Mouse (Mus musculus) thymus, postnatal 10 days (tissue): Measurements from ENCODE around the gene Pcdh9.

Source experiments
- DNase-seq, 2 experiments: peaks; one replicate each; pipeline ENCODE4 v3.0.0; 2021; ENCODE audit warnings: low spot score in 2 of 2

Gene Pcdh9

GRCm38 (mm10) chr14:93182606-93183491 lies 707.6 kb downstream of the Pcdh9 start:
- DNase-seq: no peak

GRCm38 (mm10) chr14:93169201-93169600 lies 721.3 kb downstream of the Pcdh9 start:
- no peak for DNase-seq

- no peak for DNase-seq
Observed at GRCm38 (mm10) chr14:93168367-93168766, 722.1 kb downstream of the Pcdh9 start.

DNA sequence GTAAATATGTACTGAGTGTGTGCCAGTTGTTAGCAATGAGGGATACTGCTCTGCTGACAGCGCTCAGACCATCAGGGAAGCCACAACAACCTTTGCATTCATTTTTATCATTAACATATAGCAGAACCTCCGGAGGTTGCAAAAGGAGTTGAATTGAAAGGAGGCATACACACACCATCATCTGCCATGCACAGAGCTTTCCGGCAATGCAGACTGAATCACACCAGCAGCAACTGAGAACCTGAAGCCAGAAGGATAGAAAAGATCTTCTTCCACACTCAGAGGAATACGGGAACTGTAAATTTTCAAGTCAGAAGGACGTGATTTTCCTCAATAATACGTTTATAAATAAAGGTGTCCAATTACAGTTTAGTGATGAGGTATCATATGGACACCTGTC lies 747.1 kb downstream of the Pcdh9 start:
- no peak for DNase-seq

GRCm38 (mm10) chr14:93142076-93142475 lies 748.4 kb downstream of the Pcdh9 start:
- DNase-seq: no peak

DNA sequence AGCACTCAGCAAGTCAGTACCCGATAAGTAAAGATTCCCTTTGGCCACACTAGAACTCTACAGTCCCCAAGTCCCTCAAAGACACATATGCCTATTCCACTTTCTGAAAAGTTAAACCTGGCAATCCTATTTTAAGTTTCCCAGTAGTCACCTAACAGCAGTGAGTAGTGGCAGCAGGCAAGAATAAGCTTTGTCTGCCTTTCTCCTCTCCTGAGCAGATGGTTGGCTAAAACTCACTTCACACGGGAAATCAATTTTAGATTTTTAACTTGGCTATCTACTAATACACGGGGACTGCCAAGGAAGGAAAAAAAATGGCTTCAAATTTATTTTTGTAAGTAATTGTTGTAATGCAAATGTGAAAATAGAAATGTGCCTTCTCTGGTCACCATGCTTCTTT lies 763.5 kb downstream of the Pcdh9 start:
- no peak for DNase-seq

- DNase-seq: no peak
Observed at GRCm38 (mm10) chr14:93102755-93103154, 787.7 kb downstream of the Pcdh9 start.

- DNase-seq: no peak
Observed at GRCm38 (mm10) chr14:93095081-93095480, 795.4 kb downstream of the Pcdh9 start.

GRCm38 (mm10) chr14:93092806-93093205 lies 797.7 kb downstream of the Pcdh9 start:
- no peak for DNase-seq

DNA sequence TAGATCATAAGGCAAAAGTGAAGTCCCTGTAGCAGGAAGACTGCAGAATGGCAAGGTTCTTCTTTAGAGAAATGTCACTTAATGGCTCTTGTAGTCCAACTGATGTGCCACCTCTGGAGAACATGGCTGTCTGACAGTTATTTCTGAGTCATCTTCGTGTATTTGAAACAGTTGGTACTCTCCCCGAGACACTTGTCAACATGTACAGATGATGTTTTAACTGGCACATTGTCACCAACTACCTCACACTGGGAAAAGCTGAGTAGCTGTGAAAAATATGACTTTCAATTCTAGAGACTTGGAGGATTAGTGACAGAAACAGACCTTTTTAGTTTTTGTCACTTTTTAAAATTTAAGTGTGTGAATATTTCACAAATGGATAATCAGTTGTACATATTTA lies 804.8 kb downstream of the Pcdh9 start:
- DNase-seq: no peak

DNA sequence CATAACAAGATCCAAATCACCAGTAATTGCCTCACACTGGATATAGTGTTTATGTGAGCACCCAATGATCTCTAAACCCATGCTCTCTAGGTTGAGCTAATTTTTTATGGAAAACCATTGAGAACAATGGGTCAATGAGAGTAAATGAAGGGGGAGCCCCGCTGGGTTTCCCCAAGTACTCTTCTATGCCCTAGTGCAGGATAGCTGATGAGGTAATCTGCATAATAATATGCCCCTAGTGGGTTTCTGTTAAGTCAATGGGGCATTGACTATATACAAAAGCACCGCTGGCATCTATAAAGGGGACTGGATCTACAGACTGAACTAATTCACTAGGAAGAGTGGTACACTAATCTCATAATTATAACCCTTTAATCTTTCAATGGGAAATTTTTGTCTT lies 807.3 kb downstream of the Pcdh9 start:
- DNase-seq: no peak

DNA sequence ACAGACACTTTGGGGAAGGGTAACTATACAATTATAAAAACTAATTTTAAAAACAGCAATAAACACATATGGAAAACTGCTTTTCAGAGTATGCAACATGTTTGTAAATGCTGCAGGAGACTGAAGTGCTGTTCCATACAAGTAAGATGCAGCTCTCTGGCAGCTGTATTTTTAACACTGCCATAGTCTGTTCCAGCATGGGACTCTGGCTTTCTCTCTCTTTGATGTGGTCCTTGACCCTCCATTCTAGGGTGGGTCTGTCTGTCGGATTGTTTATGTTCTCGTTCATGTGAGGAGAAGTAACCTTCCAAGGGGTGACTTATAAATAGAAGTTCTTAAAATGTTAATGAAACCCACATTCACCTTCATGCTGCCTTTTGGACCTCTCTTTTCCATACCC lies 809.6 kb downstream of the Pcdh9 start:
- no peak for DNase-seq

DNA sequence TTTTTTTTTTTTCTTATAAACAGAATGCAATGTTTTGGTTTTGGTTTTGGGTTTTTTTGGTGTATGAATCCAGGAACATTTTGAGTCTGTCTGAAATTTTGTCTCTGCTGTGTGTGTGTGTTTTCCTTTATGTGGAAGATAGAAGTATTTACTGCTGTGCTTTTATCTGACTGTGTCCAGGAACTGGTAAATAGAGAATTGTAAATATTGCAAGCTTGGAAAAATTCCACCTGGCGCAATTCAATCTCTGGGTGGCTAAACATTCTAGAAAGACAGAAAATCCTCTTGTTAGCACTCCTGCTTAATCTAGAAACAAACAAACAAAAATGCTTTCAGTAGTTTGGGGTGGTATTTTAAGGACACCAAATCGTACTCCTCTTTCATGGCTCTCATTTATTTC lies 814.7 kb downstream of the Pcdh9 start:
- no peak for DNase-seq

DNA sequence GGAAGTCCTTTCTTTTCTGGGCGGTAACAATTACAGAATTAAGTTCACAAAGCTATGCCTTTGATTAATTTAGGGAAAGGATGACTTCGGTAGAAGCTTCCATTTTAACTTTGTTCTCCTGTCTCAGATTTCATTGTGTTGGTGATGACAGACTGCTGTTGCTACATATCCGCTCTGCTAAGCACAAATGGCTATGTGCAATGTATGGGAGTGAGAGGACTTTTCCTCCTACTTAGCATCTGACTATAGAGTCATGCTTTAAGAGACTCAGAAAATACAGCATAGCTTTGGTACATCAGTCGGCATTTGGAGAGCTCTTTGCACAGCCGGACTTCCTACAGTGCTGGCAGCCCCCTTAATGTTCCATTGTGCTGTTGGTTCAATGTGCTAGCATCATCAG lies 818.1 kb downstream of the Pcdh9 start:
- DNase-seq: no peak

DNA sequence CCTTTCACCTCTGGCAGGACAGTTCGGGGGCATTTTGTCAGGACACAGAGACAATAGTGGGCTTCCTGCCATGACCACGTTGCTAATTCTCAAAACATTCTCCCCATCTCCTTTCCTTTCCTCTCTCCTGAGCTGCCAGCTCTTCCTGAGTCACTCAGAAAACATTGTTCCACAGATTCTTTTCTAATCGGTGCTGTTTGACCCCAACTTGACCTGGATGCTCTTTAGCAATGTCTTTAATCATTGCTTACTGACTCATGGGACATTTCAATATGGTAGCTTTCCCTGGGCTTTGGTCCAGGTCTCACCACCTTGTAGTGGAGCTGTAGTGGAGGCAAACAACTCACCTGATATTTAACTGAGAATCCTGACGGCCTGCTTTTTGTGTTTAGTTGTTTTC lies 820.3 kb downstream of the Pcdh9 start:
- DNase-seq: no peak

DNA sequence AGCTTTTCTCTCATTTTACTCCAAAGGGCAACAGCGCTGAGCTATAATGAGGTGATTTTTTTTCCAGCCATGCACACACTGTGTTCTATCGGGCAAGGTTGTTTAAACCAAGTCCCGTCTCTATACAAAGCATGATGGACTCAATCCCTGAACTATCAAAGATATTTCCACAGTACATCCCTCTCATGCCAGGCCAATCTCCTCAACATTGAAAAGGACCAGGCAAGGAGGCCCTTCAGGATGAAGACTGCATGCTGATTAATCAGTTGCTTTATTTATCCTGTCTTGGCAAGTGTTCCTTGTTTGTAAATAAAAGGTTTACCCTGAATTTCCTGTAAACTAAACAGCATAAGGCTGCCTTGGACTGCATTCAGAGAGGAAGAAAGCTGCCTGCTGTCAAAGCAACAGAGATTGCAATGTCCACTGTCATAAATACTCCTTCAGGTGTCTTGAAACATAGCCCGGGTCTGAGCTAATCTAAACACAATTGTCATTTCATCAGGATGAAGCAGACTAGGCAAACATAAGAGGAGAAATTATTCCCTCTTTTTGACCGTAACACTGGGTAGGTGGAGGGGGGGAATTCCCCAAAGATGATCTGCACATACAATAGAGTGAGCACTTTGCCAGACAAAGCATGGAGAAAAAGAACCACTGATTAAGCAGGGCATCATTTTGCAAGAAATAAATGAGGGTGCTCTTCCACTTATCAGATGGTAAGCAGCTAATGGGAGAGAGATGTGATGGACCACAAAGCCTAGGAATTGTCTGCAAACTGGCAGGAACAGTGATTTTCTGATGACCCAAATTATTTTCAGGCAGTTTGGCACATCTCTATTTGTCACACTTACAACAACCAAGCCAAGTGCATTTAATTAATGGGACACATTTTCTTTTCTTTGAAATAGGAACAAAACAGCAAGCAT lies 822.8 kb downstream of the Pcdh9 start:
- DNase-seq: no peak

DNA sequence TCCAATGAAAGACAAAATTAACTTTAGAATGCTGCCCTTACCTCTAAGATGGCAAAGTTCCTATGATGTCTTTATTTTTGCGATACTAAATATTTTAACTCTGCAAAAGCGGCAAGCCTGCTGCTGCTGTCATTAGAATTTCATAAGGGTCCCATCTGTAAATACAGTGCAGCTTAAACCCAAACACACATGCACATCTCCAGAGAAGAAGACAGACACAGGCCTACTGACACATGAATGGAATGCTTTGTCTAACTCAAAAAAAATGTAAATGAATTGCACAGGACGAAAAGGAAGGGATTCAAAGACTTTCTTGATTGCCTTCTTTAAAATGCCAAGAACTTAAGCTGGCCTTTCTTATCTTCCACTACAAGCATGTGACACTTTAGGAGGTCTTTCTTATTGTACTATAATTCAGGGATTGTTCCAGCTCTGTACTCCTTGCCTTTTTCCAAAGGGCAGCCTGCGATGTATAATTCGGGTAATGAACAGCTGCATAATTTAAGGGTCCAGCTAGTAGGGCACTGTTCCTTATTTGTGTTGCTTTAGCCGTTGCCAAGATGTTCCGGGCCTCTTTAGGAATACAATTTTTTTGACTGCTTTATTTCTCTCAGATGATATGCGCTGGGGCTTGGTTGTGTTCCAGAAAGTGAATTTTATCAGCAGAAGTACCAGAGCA lies 823.6 kb downstream of the Pcdh9 start:
- no peak for DNase-seq

DNA sequence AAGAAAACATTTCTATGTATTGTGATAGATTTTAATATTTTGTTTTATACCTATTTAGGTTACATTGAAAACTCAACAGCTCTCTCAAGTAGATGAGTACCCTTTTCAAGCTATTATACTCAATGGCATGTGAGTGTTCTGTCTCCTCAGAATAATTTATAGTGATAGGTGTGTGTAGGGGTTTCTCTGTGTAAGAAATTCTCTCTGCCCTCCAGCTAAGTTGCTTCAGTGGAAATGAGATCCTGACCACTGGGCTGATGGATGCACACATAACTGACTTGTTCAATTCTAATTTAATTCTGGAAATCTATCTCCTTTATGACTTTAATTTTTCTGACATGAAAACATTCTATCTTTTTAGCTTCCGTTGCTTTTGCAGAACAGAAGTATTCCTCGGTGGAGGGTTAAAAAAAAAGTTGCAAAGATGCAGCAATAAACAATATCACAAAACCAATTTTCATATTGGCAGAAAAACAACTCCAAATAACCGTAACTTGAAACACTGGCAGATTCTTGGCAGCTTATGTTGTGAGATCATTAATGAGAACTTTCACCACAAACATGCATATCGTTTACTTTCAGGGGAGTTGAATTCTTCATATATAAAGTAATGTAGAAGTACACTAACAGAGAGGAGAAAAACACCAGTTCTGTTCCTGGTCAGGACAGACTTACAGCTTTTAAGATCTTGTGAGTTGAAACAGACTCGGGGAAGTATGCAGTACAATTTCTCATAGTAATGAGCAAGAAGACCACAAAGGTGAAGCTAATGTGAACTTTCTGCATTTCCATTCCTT lies 828.5 kb downstream of the Pcdh9 start:
- DNase-seq: no peak

DNA sequence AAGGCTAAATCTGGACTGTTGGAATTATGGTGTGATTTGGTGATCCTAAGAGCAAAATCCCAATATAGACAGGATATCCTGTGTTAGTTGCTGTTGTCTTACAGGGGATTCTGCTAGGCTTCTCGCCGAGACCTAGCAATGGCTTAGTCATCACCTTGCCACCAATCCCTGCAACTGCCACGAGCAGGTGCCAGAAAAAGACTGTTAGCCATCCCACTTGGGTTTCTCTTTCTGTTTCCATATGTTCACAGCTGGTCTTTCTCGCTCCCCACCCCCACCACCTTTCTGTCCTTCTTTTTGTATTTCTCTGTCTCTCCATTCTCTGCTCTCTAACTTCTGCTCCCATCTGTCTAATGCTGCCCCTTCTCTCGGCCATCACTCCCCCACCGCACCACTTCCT lies 831.7 kb downstream of the Pcdh9 start:
- DNase-seq: no peak

DNA sequence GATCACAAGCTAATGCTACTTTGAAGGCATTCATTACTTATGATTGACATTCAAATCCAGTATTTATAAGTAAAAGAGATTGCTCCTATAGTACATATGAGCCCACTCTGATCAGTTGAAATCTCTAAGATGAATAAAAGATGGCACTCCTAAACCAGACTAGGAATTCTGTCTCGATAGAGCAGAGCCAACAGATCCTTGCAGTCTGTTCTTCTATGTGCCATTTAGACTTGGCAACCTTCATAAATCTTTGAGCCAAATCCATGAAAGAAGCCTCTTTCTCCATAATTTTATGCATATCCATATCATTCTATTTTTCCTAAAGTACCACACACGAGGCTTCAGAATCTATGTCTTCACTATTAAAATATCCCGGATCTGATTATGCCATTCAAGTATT lies 834.5 kb downstream of the Pcdh9 start:
- DNase-seq: no peak

DNA sequence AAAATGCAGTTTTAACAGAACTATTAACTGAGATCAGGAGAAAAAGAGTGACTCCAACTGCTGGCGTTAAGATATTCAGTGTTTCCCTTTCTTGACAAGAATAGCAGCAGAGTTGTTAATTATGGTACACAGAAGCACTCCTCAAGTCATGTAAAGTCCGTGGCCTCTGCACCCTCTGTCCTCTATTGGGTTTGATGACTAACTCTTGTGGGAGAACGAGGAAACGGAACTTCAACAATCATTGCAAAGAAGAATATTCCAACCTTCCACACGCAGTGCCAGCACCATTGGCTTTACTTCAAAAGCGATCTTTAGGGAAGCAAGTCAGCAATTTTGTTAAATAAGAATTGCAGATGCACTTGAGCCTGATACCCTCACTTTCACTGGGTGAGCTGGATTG lies 849.9 kb downstream of the Pcdh9 start:
- DNase-seq: no peak
